Mouse (Mus musculus) heart, embryonic 10.5 days (tissue): ENCODE measurements around the gene Entpd4b. TPM values are rescaled to one million over a fixed set of nuclear protein-coding genes. Genes with fewer than 3 reads are reported as not detected.

Source experiments
- polyA plus RNA-seq: library from polyadenylated mRNA; unstranded; fragments of >200 nt; fragmentation: Nextera tagmentation; extraction: Ambion mirVana; gene quantifications from 2 replicates; pipeline ENCODE4 v1.2.1, GENCODE M21; 2016

Entpd4b gene
- polyA plus RNA-seq, 1 experiment from 2014 or later: 16.5 TPM

Other genes starting within 250 kb of the Entpd4b start
- 0.42 and 0.46 TPM in 2 replicates for gene Gm16867, start 52.1 kb upstream of the Entpd4b start, polyA plus RNA-seq
- gene Gm27179, start 42.9 kb upstream of the Entpd4b start, polyA plus RNA-seq: not detected in 2 replicates